Mouse (Mus musculus) kidney, adult 10 weeks (tissue): Measurements from ENCODE around the gene Psma6. TPM values are rescaled to one million over a fixed set of nuclear protein-coding genes. Genes with fewer than 3 reads are reported as not detected.

Experiments used
- polyA plus RNA-seq: library from polyadenylated mRNA; stranded (reverse); fragments of 350-450 nt; fragmentation: Illumina TruSeq; extraction: RNeasy Lipid Tissue Mini Kit (QIAGEN cat#74804); gene quantifications from one replicate; pipeline ENCODE4 v1.2.3, GENCODE M21; 2014; ENCODE audit warnings: low read depth, low replicate concordance

Psma6 gene
- polyA plus RNA-seq = 337 TPM

GRCm38 (mm10) chr12:55384023-55384749 lies at the start of gene Psma6:
Psma6 (plus strand) TSS chr12:55384222.

Other genes starting within 250 kb of the Psma6 start
- gene Srp54b, start 229.1 kb upstream of the Psma6 start, polyA plus RNA-seq = 1.8 TPM
- gene 1700047I17Rik2, start 184.6 kb upstream of the Psma6 start, polyA plus RNA-seq = 26.1 TPM
- gene Srp54c, start 154.1 kb upstream of the Psma6 start, polyA plus RNA-seq = 145 TPM
- 38.7 TPM for gene 1110008L16Rik, start 84.6 kb upstream of the Psma6 start, polyA plus RNA-seq
- 23.6 TPM for gene Ppp2r3c, start 81.2 kb upstream of the Psma6 start, polyA plus RNA-seq
- gene Nfkbia, start 108.4 kb downstream of the Psma6 start, polyA plus RNA-seq = 13.4 TPM
- gene Aldoart2, start 181.0 kb downstream of the Psma6 start, polyA plus RNA-seq = not detected
- gene Insm2, start 215.2 kb downstream of the Psma6 start, polyA plus RNA-seq = not detected